Mouse (Mus musculus) layer of hippocampus, adult 11-12 months (tissue): Measurements from ENCODE around the gene Chit1.

Experiments
- DNase-seq: peaks from one replicate; pipeline ENCODE4 v3.0.0; 2022; ENCODE audit warnings: low spot score

Gene Chit1

DNA sequence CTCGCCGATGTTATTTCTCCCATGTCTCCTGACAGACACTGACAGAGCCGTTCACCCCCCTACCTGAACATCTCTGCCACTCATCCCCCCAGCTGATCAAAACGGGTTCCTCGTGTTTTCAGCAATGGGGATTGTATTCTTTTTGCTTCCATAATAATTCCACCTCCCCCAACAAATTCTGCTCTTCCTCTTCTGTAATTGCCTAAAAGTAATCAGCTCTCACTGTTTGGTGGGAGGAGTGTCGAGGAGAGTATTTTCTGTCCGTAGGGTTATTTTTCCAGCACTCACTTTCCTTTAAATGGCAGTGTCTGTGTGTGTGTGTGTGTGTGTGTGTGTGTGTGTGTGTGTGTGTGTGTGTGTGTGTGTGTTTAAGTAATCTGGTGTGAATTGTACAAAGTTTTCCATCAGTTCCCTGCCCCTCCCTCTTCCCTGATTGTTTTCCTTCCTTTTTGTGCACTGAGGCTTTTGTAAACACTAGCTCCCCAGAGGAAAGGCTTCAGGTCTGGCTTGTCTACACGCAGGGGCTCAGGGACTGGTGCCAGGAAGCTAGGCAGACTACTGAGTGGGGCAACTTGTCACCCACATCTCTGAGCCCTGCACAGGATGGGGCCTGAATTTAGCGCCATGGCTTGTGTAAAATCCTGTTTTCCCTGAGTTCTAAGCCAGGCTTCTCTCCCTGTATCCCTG lies 31.4 kb upstream of the Chit1 start:
- DNase-seq: no peak

DNA sequence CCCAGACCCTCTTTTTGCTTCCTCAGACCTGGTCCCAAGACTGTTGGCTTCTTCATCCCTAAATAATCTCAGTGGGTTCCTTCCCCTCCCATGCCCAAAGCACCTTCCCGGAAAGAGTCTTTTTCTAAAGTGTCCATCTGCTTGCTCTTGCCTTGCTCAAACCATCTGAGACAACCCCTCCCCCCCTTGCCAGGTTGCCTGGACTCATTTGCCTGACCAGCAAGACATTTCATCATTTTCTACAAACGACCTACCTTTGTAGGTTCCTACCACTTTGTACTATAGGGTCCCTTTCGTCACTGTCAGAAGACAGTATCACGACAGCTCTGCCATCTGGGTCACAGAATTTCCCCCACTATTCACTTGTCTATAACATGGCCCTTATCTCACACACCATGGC lies 30.6 kb upstream of the Chit1 start:
- DNase-seq: no peak

- no peak for DNase-seq
These were observed 30.1 kb upstream of the Chit1 start for GRCm38 (mm10) chr1:134080881-134081450.

- DNase-seq: peak; percentile 82
These were observed 28.0 kb upstream of the Chit1 start for GRCm38 (mm10) chr1:134082987-134083516.

DNA sequence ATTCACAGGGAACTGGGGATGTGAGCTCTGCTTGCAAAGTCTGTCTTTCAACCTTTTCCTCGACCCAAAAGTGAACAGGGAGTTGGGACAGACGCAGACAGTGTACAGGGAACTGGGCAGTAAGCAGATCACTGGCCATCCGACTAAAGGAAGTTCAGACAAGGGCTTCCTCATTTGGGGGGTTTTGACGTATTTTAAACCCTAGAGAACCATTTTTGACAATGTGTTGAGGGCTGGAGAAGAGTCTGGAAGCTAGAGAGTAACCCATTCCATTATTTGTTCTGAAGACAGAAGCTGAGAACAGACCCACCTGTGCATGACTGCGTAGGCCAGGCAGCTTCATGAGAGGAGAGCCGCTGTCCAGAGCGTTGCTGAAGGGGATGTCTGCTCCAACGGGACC lies 27.4 kb upstream of the Chit1 start:
- no peak for DNase-seq

- no peak for DNase-seq
These were observed 26.9 kb upstream of the Chit1 start for GRCm38 (mm10) chr1:134084128-134084527.

GRCm38 (mm10) chr1:134086017-134086416 lies 25.0 kb upstream of the Chit1 start:
- no peak for DNase-seq

DNA sequence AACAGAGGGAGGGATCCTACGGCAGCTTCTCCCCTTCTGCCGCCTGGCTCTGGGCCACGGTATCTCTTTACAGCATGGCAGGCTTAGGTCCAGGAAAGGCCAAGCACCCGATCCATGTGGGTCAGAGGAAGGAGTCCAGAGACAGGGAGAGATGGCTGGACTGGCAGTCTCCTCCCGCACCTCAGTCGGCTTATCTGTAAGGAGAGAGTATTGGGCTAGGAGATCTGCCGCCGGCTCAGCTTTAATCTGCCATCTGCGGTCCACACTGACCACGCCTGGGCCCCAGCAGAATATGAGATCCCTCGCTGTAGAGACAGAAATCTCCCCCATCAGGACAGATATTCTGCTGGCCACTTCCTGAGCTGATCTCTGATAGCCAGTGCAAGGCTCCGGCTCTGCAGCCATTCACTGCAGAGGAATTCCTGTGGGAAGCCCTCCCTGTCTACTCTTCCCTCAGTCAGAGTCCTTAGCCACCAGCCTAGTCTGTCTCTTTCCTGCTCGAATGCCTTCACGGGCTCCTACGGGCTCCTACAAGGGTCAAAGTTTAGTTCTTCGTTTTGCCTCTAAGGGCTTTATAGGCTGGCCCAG lies 24.1 kb upstream of the Chit1 start:
- no peak for DNase-seq

GRCm38 (mm10) chr1:134089074-134089473 lies 22.0 kb upstream of the Chit1 start:
- no peak for DNase-seq

- DNase-seq: no peak
These were observed 19.2 kb upstream of the Chit1 start for GRCm38 (mm10) chr1:134091851-134092250.

GRCm38 (mm10) chr1:134092368-134092767 lies 18.7 kb upstream of the Chit1 start:
- no peak for DNase-seq

DNA sequence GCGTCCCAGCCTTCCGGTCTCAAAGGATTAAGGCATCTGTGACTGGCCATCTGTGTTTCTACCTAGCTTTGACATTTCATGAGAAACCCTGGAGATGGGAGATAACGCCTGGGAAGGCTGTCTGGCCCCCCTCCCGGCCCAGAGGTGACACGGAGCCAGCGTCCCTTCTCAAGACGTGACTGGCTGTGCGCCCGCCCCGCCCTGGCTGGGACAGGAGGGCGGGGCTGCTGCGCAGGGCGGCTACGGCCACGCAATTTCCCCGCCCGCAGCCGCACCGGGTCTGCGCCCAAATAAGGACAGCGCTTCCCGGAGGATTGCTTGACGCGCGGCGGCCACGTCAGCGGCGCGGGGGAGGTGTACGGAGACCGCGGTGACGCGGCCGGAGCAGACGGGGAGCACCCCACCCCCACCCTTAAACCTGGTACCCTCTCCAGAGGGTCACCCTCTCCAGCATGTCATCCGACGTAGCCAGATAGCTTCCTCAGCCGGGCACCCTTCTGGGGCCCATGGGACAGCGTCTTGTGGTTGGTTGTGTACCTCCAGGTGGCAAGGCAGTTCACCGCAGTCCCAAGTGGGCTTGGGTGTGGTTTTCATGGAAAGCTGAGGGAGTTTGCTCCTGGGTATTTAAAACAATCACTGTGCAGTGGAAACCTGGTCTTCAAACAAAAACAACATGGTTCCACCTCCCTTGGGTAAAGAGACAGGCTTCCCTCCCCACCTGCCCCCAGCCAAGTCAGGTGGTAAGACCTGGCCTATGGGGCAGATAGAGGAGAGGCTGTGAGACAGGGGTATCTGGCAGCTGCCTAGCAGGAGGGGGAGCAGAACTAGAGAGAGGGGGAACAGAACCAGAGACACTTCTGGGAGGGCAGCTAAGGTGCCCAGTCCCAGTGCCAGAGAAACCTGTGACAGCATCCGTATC lies 17.9 kb upstream of the Chit1 start:
- peak; percentile 89 for DNase-seq

DNA sequence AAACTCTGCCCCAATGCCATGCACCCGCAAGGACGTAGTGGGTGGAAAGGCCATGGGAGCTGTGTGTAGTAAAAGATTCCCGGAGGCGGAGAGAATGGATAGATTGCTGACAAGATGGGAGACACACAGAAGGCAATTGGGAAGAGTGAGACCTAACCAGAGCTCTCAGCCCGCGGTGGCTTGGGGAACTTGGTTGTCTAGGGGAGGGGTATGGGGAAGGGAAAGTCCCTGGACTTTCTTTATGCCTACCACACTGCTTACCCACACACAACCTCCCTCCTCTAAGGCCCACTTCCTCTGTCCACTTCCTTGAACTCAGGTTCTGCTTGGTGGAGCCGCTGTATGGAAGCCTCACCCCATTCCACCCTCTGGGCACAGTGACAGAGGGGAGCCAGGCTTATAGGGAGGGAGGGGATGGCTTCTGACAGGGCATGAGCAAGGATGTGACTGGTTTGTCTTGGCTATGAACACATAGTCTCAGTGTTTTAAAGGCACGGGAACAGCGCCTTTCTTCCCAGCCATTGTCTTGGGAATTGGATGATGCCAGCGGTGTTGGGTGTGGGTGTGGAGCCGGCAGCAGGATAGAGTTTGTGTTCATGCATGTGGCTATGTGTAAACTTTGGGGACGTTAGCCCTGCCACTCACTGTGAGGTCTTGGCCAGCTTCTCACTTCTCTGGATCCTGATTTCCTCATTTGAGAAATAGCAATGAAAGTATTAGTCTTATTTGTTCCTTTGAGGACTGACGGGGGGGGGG lies 17.1 kb upstream of the Chit1 start:
- no peak for DNase-seq

GRCm38 (mm10) chr1:134095033-134095612 lies 15.9 kb upstream of the Chit1 start:
- DNase-seq: no peak

GRCm38 (mm10) chr1:134095721-134096120 lies 15.3 kb upstream of the Chit1 start:
- no peak for DNase-seq

DNA sequence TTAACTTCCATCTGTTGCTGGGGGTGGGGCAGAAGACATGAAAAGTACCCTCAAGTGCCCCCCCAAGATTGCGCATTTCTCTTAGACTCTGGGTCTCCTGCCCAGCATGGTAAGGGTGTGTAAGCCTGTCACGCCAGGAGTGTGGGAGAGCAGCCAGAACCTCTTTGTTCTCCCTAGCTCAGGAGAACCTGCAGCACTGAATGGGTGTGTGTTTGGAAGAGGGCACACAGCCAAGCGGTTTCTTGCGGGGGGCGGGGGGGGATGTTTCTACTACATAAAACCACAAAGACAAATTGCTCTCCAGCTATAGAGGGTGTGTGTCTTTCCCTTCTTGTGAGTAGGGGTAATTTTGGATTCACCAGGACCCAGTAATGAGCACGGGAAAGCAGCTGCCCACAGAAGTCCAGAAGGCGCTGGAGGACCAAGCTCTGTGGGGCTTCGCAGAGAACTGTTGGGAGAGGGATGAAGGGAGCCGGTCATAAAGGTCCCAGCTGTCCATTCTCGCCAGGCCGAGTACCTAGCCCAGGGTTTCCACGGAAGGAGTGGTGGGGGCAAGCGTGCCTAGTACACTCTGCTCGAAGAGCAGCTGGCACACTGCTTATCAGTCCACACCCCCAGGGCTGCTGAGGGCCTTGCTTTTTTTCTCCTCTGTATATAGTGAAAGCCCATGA lies 14.6 kb upstream of the Chit1 start:
- DNase-seq: no peak

DNA sequence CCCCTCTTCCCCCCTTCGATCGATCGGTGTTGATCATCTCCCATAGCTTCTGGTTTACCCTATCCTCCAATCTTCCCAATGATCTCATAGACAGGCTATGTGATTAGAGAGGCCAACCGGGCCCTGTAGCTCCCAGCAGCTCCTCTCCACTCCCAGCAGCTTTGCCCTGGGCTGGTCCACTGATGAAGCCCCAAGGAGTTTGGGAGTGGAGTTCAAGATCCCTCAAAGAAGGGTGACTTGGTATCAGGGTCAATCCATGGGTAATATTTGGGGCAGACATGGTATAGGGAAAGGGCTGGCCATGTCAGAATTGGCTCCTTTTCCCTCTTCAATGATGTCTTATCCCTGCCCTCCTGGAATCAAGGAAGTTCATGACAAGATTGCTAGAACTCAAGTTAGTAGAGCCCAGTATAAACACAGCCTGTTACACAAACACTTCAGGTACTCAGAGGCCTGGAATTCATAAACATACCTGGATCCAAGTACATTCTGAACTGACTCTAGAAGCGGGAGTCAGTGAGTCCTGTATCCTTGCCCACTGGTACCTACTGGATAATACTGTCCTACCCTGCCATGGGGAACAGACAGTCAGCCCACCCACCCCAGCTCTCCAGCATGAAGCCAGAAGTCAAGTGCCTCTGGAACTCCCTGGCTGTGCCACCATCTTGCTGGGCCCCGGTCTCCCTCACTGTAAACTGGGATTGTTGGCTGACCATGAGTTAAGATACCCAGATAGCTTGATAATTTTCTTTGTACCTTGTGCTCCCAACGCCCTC lies 13.8 kb upstream of the Chit1 start:
- DNase-seq: no peak

GRCm38 (mm10) chr1:134097956-134098725 lies 12.9 kb upstream of the Chit1 start:
- DNase-seq: no peak
